Mouse (Mus musculus): ENCODE results near the gene Ptpro.

DNA sequence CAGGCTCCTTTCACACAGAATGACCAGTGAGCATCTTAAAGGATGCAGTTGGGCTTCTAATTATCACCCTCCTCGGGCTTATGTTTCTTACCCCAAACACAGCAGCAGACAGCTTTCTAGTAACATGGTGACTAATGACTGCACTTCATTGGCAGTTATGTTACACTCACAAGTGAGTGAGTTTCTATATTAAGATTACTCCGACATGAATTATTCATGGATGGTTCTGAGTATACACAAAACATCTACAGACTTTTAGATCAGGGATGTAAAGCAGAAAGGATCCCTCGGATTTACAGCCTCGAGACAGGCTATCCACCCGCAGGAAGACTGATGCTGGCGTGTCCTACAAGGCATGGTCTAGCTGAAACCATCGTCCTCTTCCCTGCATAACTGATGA lies 230.8 kb downstream of the Ptpro start:
- TF ChIP-seq POLR2A (IDR thresholded peaks at IDR 0.05; ENCODE audit: low read depth, low read length) (no peak), CTCF (IDR thresholded peaks at IDR 0.05; ENCODE audit: borderline replicate concordance, insufficient read depth, low read length) (no peak)

All from embryonic fibroblast, embryonic 13.5 days (primary cell).